Mouse (Mus musculus): ENCODE results near the gene Nap1l1. TPM values are rescaled to one million over a fixed set of nuclear protein-coding genes. Genes with fewer than 3 reads are reported as not detected.

Gene Nap1l1
- 10 to 100 TPM; 80.7 to 81.3 TPM for polyA plus RNA-seq (2017; shearing (Covaris generic))

DNA sequence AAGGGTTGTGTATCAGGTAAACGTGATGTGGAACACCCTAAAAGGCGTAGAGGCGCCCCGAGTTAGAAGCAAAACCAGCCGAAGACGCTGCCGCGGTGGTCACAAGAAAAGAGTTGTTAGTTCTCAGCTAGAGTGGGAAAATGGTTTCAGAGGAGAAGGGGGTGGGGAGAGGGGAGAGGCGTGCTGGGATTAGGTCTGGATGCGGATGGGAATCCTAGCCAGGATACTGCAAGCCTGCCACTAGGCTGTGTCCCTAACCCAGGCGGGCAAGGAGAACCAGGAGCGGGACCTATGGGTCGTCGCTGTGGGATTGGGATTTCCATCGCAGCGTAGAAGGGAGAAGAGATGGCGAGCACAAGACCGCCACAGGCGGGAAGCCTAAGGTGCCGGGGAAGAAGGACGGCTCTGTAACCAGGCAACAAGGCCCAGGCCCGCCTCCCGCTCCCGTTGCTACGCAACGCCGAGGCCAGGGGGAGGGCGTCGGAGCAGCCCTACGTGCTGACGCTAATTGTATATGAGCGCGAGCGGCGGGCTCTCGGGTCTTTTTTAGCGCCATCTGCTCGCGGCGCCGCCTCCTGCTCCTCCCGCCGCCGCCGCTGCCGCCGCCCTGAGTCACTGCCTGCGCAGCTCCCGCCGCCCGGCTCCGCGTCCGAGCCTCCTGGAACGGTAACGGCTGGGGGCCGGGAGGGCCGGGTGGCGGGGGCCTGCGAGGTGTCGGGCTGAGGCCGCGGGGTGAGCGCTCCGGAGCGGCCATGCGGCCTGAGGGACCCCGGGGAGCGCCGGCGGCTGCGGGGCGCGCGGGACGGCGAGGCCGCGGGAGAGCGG lies at the start of gene Nap1l1:
Gene Nap1l1 (plus strand): TSS at position 538 of the 825 bp plus-strand sequence.

GRCm38 (mm10) chr10:111506101-111506925 lies 33.3 kb downstream of the Nap1l1 start, which contains the start of gene Phlda1:
TSS of gene Phlda1 (plus strand) at chr10:111506286.

Other genes starting within 250 kb of the Nap1l1 start
- gene Bbs10, start 174.5 kb upstream of the Nap1l1 start, polyA plus RNA-seq (2017; shearing (Covaris generic)) = 1 to 10 TPM; 1.5 to 2.0 TPM
- gene Phlda1, start 33.1 kb downstream of the Nap1l1 start, polyA plus RNA-seq (2017; shearing (Covaris generic)) = 10 to 100 TPM; 24.9 to 32.0 TPM